Mouse (Mus musculus) common myeloid progenitor, adult 5-6 weeks (primary cell): ENCODE measurements around the gene Nyx. TPM values are rescaled to one million over a fixed set of nuclear protein-coding genes. Genes with fewer than 3 reads are reported as not detected.
"Not testable (repeated sequence)": the region's sequence is repeated elsewhere in the genome, so short reads cannot be mapped to it uniquely, and the experiment has no call there.

Experiments
- ATAC-seq: replicated peaks from 2 replicates; pipeline ENCODE4 v1.8.0; 2016; ENCODE audit warnings: low read depth, mild to moderate bottlenecking, moderate TSS enrichment, inconsistent platforms; ENCODE audit not compliant: poor library complexity, severe bottlenecking
- total RNA-seq: library from RNA; stranded (forward); fragments of 200-1000, 187-1606 nt; gene quantifications from 2 replicates; pipeline ENCODE4 v1.2.3, GENCODE M21; 2017

Gene Nyx
- total RNA-seq: not detected in 2 replicates

DNA sequence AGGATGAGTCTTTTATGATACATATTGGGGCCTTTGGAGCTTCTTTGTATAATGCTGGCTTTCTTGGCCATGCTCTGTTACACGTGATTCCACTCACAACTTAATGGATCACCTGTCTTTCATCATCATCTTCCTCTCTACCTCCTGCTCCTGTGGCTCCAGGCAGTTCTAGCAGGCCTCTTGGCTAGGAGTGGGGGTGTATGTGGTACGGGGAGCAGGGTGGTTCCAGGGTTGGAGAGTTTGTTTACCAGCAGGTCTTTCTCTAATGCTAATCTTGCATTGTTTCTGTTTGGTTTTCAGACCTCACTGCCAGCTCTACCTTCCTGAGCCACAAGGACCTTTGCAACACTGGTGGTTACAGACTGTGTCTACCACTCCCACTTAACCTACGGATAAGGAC, at the start of gene Nyx:
Nyx (plus strand) TSS at position 301 of the 400 bp plus-strand sequence.
- no peak for ATAC-seq

GRCm38 (mm10) chrX:13422047-13422446, 43.9 kb upstream of the Nyx start:
- no peak for ATAC-seq

GRCm38 (mm10) chrX:13431421-13431820, 34.5 kb upstream of the Nyx start:
- no peak for ATAC-seq

DNA sequence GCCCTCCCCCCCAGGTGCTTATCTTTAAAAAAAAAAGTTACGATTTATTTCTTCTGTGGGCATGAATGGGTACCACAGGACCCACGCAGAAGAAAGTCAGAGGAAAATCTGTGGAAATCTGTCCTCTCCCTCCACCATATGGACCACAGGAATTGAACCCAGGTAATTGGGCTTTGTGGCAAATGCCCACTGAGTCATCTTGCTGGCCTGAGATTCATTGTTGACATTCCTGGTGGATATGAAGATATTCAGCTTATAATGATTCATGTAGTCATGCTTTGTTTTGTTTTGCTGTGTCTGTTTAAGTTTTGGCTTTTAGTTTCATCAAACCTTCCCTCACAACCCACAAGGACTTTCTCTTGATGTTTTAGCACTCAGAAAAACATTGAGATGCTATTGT, 29.9 kb upstream of the Nyx start:
- not testable (repeated sequence) for ATAC-seq

DNA sequence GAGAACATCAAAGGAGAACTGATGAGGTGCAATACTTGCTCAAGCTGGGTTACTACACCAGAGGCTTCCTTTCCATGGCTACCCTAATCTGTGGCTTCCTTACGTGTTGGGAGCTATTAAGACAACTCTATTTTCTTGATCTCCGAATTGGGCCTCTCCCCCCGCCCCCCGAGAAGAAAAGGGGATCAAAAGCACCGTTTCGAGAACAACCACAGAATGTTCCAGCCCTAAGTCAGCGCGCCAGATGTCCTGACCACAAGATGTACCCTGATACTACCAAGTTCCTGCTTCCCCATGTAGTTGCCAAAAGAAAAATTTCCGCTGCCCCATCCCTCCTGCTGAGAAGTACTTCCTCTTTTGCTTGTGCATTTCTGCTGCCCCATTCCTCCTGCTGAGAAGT, 9.4 kb upstream of the Nyx start:
- ATAC-seq: not testable (repeated sequence)

- ATAC-seq: no peak
Observed at GRCm38 (mm10) chrX:13458766-13459165, 7.1 kb upstream of the Nyx start.

- ATAC-seq: peak; percentile 97
Observed at GRCm38 (mm10) chrX:13461266-13462261, 4.3 kb upstream of the Nyx start.

DNA sequence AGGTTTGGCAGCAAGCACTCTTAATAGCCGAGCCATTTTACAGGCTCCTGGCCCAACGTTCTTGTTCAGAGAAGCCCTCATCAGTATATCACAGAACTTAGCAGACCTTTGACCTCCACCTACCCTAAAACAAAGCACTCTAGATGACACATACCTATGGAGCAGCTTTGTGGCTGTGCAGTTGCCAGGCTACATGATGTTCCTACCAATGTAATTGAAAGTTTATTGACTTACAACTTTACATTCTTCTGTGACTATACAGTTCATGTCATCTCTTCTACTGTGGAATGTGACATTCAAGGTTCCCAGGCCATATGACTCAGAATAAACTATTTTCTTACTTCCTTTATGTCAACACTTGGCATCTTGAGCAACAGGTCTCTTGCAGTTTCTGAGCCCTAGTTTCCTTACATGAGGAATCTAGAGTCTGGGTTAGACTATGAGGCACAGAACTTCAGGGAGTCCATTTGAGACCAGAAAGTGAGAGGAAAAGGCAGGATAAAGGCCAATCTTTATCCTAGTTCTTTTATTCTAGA, 2.9 kb upstream of the Nyx start:
- no peak for ATAC-seq

- ATAC-seq: no peak
Observed at GRCm38 (mm10) chrX:13466681-13467080, 771 bp downstream of the Nyx start.

- ATAC-seq: no peak
Observed at GRCm38 (mm10) chrX:13467121-13467571, 1.2 kb downstream of the Nyx start.

DNA sequence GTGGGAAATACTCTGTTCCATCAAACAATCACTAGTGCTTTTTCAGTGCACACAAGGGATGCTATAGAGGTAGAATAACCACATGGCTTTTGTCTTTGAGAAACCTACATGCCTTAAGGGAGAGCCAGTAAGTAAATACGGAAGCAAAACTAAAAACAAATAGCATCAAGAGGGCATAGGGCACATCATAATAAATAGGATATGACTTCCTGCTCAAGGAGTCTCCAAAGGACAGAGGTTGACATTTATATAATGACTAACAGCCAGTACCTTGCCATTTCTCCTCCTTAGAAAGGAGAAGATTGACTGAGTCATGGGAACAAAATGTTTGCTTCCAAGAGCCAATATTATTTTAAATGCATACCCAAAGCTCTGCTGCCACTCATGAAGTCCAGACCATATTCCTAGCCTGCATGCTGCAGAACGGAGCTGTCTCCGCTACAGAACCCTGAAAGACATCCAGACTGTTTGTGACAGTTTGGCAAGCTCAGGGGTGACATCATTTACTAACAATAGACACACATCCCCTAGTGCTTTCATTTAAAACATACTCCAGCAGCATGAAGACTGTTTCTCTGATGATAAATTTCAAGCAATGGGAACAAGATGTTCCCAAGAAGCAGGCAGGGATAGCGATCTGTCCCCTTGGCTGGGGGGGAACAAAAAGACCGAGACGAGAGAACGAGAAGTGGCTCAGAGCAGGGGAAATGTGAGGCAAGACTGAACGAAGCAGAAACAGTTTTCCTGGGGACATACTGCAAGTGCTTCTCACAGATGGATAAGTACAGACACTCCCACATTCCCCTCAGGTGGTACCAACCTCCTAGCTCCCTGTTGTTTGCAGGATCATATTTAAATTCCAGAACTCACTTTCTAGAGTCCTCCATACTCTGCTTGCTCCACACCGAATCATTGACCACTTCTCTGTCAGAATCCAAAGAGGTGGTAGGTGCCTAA, 3.5 kb downstream of the Nyx start:
- ATAC-seq: no peak

- no peak for ATAC-seq
Observed at GRCm38 (mm10) chrX:13471925-13472324, 6.0 kb downstream of the Nyx start.

DNA sequence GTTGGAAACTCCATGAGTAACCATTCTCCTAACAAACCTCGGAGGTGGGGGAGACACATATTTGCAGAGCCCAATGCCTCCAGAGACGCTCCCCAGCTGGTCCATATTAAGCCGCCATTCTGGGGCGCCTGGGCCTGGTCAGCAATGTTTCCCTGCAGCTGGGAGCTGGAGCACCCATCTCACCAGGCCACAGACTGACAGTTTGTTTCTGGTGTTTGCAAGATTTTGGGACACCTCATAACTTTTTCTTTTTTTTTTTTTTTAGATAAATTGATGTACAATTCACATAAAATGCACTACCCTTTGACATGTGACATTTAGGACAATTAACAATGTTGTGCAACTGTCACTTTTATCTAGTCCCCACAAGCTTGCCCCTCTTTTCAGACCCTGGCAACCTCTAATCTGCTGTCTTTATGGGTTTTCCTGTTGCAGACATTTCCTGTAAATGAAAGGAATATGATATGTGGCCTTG, 6.9 kb downstream of the Nyx start:
- peak; percentile 86 for ATAC-seq

- ATAC-seq: no peak
Observed at GRCm38 (mm10) chrX:13475382-13475781, 9.5 kb downstream of the Nyx start.

DNA sequence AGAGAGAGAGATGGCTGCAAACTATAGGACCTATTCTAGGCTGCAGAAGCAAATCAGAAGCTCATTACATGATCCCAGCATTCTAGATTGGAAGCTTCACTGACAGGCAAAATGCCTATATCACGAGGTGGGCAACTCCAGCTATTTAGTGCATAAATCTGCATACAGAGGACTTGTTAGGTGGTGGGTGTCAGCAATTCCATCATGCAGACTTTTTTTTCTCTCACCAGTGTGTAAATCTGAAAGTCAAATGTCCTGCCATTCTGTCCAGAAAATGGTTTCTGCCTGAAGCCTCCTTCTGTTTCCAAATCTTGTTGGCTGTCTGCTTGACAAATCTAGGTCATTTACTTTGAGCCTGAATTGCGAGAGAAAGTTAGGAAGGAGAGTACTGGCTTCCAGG, 11.7 kb downstream of the Nyx start:
- no peak for ATAC-seq

- ATAC-seq: no peak
Observed at GRCm38 (mm10) chrX:13478298-13478697, 12.4 kb downstream of the Nyx start.

DNA sequence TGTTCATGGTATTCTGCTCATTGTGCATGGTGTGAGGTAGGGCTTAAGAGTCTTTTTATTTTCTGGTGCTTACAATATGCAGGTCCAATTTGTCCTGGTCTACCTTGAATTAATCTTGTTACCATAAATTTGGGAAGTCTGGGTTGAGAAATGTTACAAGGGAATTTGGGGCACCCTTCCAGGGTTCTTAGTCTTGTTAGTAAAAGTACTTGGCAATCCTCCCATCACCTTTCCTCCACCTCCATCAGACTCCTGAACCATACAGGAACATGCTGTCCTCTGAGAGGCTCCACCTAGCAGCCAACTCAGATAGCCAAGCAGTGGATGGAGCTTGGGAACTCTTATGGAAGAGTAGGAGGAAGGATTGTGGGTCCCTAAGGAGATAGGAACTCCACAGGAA, 13.7 kb downstream of the Nyx start:
- no peak for ATAC-seq

DNA sequence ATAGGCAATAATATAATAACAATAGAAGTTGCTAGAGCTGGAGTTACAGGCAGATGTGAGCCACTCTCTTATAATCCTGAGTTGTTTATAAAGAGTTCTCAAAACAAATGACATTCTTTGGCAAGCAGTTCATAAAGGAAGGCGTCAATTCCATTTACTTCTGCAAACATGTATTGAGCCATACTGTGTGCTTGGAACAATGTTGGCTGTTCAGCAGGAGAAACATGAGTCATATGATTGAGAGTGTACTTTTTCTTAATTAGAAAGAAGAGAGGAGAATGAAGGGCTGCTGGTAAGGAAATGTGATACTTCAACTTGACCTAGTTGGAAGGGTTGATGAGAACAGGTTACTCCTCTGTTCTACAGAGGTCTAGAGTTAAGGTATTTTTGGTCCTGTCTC, 16.7 kb downstream of the Nyx start:
- no peak for ATAC-seq

DNA sequence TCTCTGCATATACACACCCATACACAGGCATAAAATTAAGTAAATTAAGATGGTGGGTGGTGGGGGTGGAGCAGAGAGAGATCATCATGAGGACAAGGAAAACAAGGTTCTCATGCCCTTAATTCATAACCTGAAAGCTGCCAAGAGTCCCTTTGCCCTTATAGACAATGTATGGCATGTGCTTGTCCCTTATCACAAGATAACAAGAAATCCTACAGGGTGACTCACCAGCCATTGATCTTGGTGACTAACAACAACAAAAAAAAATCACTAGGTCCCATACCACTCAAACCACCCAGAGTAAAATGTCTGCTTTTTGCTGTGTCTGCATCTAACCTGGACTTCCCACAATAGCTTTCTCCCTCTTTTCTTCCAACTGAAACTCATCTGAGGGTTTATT, 18.5 kb downstream of the Nyx start:
- ATAC-seq: no peak

GRCm38 (mm10) chrX:13489001-13489400, 23.1 kb downstream of the Nyx start:
- no peak for ATAC-seq
